Mouse (Mus musculus) urinary bladder, postnatal 4 days (tissue): Measurements from ENCODE around the gene Dus2.
"Not testable (repeated sequence)": the region's sequence is repeated elsewhere in the genome, so short reads cannot be mapped to it uniquely, and the experiment has no call there.

ENCODE experiments used
- DNase-seq, 2 experiments: peaks; one replicate each; pipeline ENCODE4 v3.0.0; 2021 to 2022; ENCODE audit warnings: low spot score in 2 of 2

The Dus2 gene

DNA sequence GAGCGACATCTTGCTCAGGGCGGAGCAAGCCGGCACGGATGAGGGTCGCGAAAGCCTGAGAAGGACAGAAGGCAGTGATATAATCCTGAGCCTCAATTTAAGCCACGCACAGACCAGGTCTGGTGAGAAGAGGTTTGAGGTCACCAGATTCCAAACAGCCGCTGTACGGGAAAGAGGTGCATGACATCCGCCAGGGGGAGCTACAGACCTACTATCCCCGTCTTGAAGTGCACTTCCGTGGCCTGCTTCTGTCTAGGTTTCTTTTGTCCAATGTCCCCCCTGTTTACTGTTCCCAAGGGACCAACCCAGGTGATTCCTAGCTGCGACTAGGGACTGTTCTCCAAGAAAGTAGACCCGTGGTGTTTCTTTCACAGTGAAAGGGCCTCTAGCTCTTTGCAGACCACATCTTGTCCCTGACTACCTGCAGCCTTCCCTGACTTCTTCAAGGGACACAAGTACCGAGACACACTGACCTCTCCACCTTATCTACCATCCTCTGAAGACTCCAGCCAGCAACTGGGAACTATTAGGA, at the start of gene Dus2:
Dus2 (plus strand) TSS at position 482 of the 532 bp plus-strand sequence.
- peak; percentile 69 to 90 for DNase-seq

DNA sequence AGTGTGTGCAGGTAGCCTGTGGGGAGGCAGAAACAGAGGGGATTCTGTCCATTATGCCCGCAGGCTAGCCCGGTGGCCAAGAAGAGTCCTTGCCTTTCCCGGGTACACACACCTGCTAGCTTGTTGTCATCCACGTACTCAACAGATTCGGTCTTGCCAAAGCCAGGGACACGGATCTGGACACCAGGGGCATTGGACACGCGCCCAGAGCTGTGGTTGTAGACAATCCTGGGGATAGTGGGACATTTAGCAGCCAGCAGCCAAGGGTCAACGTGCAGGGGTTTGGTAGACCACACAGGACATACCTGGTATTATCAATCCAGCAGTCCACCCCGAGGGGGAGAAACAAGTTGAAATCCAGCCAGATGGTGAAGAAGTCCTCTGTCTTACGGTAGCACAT, 49.1 kb upstream of the Dus2 start:
- no peak for DNase-seq

GRCm38 (mm10) chr8:105942542-105942941, 48.6 kb upstream of the Dus2 start:
- no peak for DNase-seq

DNA sequence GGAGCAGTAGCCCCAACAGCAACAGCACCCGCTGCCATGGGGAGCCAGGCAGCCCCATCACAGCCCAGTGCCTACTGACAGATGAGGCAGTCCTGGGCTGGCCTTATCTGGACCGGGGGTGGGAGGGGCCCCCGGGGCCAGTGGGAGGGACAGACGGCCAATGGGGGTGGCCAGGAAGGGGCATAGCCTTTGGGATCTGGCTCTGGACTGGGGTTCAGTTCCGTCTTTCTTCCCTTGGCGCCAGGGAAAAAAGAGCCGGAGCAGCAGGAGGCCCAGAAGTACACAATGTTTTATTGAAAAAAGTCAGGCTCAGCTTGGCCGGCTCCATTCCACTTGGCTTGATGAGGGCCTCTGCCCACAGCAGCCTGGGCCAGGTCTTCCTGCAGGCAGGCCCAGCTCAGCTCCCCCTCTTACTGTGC, 47.8 kb upstream of the Dus2 start, which contains the start of gene Lcat:
Lcat (minus strand) TSS at position 62 of the 419 bp plus-strand sequence.
- DNase-seq, result no peak

DNA sequence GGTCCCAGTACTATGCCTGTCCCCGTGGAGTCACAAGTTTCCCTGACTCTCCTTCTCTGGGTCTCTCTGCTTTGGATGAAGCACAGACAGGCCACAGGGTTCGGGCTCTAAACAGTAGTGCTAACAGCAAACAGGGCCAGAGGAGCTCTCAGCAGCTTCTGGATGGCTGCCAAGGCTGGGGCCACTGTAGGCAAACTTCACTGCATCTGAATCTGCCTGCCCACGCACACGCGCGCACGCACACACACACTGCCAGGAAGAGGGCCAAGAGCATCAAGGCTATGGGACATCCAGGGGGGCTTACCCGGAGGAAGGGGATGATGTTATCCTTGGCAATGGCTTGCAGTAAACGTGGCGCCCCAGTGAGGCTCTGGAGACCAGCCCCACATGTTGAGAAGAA, 41.8 kb upstream of the Dus2 start:
- peak in 1 of 2 experiments; percentile 69 for DNase-seq

DNA sequence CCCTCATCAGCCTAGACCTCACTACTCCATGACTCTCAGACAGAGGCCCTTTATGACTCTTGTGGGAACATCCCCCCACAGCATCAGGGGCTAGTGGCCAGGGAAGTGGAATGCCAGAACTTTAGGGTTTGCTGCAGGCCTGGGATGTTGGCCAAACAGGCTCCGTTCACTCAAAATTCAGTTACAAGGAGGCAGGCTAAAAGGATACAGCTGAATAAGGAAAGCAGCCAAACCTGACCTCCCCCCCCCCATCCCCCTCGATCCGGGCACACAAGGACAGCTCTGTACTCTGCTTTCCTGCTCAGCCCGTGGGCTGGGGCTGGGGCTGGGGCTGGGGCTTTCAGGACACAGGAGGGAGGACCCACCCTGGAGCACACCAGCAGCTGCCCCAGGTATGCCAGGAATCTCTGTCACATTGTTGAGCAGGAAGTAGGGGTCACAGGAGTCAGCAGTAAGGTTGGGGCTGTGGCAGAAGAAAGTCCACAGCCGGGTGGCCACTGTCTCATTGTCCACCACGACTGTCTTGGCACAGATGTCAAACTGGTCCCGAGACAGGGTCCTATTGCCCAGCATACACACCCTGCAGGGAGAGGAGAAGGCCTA, 40.0 kb upstream of the Dus2 start:
- DNase-seq, result peak in 1 of 2 experiments; percentile 56

DNA sequence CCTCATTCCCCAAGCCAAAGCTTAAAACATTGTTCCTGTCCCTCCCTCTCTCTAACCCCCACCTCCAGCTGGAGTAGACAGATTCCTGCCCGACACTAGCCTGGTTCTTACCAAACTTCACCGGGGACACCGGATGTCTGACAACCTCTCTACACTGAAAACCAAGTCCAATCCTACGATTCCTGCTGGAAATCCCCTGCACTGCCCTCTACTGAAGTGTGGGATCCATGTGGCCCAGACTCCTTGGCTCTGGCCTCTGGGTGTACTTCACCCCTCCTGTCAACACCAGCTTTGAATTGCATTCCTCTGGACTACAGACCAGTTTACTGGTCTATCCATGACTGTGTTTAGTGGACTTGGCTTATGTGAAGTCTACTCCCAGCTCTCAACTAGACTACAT, 34.6 kb upstream of the Dus2 start:
- DNase-seq, result no peak

DNA sequence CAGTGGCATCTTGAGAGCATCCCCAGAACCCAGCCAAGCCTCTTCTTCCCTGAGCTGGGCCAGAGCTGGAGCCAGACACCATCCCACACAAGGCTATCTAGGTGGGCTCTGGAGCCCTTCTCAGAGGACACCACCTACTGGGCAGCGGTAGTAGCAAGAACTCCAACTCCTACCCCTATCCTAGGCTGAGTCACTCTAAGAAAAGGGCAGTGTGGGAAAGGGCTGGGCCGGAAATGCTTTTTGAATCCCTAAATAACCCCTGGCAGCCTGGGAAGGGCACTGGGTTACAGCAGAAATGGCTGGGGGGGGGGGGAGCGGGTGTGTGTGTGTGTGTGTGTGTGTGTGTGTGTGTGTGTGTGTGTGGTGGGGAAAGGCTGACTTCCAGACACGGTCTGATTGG, 33.3 kb upstream of the Dus2 start:
- DNase-seq, result no peak

DNA sequence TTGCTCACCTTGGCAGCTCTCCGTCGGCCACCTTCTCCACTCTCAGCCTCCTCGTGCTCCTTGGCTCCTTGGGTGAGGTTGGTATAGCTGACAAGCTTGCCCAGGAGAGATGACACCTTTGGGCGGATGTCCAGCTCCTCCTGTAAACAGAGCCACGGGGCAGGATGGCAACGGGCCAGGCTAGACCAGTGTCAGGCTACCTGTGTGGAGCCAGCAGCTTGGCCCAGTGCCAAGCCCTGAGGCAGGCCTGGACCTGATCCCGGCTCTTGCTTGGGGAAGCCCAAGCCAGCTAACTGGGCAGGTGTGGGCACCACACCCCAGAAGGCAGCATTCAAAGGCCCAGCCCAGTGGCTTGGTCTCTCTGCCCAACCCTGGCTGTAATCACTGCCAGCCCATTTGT, 31.8 kb upstream of the Dus2 start:
- DNase-seq, result peak; percentile 78 to 80

- no peak for DNase-seq
These were observed 30.0 kb upstream of the Dus2 start for GRCm38 (mm10) chr8:105961101-105961500.

- no peak for DNase-seq
These were observed 29.6 kb upstream of the Dus2 start for GRCm38 (mm10) chr8:105961536-105961935.

DNA sequence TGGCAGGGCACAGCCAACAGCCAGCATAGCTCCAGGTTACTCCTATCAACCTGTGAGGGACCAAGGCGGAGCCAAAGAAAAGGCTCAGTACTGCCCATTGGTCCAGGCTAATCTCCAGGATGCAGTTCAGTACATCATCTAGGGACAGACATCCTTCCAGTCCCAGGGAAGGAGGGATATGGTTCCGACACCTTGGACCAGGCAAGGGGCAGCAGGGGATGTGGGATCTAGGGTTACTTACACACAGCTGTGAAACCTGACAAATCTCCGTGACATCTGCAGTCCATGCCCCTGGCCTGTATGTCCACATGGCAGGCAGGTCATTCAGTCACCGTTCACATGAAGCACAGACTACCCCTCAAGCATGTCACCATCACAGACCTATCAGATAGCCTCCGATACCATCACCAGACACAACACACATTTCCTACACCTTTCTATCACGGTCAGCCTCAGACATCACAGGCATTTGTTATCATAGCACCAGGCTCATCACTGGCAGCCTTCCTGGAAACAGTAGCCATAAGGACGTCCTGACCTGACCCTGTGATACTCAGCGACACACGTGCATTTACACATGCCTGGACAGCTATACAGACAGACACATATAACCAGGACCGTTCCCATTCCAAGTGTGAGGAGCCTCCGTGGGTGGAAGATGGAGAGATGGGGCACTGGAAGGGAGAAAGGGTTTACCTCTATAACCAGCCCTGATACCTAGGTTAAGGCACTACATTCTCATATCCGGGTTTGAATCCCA, 26.5 kb upstream of the Dus2 start:
- DNase-seq, result no peak

DNA sequence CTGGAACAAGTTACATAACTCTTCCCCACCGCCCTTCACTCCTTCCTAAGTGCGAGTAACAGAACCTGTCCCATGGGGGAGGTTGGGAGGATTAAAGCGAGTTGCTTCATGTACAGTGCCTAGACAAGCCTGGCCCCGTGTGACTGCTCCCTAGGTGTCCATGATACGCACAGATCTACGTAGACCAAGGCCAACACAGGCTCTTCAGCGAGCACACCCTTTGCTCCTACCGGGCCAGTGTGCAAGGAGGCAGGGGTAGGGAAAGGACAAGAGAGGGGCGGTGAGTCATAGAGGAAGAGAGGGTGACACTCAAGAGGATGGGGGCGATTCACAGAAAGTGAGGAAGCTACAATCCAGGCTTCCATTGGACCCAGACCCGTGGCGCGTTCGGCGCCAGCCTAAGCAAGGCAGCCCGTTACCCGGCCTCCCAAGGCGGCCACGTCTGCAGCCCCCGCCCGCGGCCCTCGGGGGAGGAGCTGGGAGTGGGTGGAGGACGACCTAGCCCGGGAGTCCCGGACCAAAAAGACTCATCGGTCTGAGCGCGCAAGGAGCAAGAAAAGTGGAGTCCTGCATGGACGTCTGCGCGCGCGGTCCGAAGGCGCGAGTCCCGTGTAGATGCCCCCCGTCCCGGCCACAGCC, 25.8 kb upstream of the Dus2 start:
- DNase-seq, result peak; percentile 67 to 73

DNA sequence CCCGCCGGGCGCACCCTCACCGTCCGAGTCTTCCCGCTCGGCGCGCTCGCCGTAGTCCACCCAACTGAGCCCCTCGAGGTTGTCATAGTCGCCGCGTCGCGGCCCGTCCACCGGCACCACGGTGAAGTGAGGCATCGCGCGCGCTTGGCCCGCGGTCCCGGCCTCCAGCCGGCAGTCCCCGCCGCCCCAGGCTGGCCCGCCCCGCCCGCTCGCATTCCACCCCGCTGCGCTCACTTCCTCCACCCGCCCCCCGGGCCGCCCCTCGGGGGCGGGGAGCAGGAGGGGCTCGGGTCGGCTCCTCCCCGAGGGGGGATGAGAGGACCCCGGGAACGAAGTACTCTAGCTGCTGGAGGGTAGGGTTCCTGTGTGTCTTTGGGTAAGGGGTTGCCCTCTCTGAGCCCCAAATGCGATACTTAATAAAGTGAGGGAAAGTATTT, 25.2 kb upstream of the Dus2 start, which contains the start of gene Slc12a4:
Slc12a4 (minus strand) TSS at position 193 of the 437 bp plus-strand sequence.
- peak; percentile 84 for DNase-seq

GRCm38 (mm10) chr8:105966692-105967311, 24.3 kb upstream of the Dus2 start:
- peak in 1 of 2 experiments; percentile 79 for DNase-seq

DNA sequence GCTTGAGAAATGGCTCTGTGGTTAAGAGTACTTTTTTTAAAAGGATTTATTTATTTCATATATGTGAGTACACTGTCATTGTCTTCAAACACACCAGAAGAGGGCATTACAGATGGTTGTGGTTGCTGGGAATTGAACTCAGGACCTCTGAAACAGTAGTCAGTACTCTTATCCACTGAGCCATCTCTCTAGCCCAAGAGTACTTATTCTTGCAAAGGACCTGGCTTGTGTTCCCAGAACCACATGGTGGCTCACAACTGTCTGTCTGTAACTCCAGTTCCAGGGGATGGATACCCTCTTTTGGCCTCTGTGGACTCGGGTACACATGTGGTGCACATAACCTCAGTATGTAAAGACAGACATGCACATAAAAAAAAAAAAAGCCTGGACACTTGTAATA, 21.8 kb upstream of the Dus2 start:
- no peak for DNase-seq

- no peak for DNase-seq
These were observed 20.0 kb upstream of the Dus2 start for GRCm38 (mm10) chr8:105971019-105971720.

- no peak for DNase-seq
These were observed 15.8 kb upstream of the Dus2 start for GRCm38 (mm10) chr8:105975363-105975762.

DNA sequence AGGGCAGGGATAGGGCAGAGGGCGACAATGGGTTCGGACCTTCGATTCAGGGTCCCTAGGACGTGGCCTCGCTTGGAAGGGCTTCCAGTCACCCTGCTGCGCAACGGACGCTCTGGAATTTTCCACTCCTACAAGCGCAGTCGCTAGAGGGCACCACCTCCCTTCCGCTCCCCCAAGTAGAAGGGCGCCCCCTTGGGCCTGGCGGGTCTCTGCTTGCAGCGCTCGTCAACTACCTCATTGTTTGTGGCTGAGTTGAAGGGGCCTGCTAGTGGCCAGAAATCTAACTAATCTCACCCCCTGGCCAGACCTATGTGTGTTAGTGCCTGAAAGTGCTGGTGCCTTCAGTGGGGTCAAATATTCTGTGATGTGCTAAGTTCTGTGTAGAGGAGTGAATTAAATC, 11.8 kb upstream of the Dus2 start, which contains the start of gene Dpep3:
Dpep3 (minus strand) TSS at position 105 of the 400 bp plus-strand sequence.
- no peak for DNase-seq

- DNase-seq, result no peak
These were observed 10.0 kb upstream of the Dus2 start for GRCm38 (mm10) chr8:105981146-105981545.

GRCm38 (mm10) chr8:105983406-105983805, 7.7 kb upstream of the Dus2 start:
- not testable (repeated sequence) for DNase-seq
